Mouse (Mus musculus) left cerebral cortex, adult 2 months (tissue): ENCODE measurements at regions not wholly inside any gene's neighbourhood (a gene's known extent, or its start where the extent isn't known, plus 50 kb on each side); places are given as distances from the start of the nearest gene placed in this dataset.

Experiments used
- DNase-seq, 2 experiments: peaks; one replicate each; pipeline ENCODE4 v3.0.0; 2021 to 2022; ENCODE audit warnings: low spot score in 2 of 2, mixed read lengths in 1 of 2; ENCODE audit errors: extremely low spot score in 1 of 2
- H3K27ac ChIP-seq: fragments of 200-600 bp; 2 replicates; pipeline ENCODE4 v1.8.1; 2022
- H3K4me3 ChIP-seq: fragments of 200-600 bp; 2 replicates; pipeline ENCODE4 v1.8.1; 2022
- CTCF ChIP-seq: fragments of 200-600 bp; IDR thresholded peaks from 2 replicates; pipeline ENCODE4 v1.8.1; 2022; ENCODE audit warnings: antibody characterized with exemption, mild to moderate bottlenecking, moderate library complexity
- intact Hi-C: fragments of 180-260 bp; cut with DNase I; formaldehyde crosslinking; loops from one replicate; pipeline ENCODE4 v1.15.1; 2025

DNA sequence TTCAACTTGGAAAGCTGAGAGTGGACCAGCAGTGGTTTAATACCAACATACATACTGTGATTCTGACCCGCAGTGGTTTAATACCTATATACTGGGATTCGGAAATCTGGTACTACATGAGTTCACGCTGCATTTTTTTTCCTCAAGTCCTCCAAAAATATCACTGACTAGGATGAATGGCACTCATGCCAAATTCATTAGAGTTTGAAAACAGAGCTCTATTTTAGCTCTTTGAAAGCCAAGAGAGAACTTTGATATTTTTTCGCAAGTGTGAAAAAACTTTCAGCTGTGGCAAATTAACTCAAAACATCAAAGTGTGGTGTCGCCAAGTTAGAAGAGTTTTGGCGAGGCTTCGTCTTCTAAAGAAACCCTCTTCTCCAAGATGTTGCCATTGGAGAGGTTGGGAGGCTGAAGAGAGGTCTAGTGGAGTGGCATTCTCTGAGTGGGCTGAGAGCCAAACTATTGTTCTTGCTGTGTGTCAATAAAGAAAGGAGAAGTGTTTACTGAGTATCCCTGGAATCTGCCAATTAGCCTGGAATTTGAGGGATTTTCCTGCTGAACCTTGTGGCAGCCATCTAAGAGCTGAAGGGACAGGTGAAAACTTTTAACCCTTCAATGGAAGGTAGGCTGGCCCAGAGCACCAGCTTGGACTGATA is 81.6 kb upstream of the Lifr start:
- intact Hi-C loops: loop anchor here (5.0 kb wide), 1 partner anchor 118 kb away; no protein-coding TSS in a partner anchor

GRCm38 (mm10) chr15:7010966-7011695 is 79.3 kb upstream of the Lifr start:
- H3K27ac ChIP-seq: no peak overlapping the region
- no peak for DNase-seq
- TF ChIP-seq CTCF: no peak
- intact Hi-C loops: no loop called here
- no peak overlapping the region for H3K4me3 ChIP-seq

More for the DNA sequence above, 81.6 kb upstream of the Lifr start:
- no peak for DNase-seq
- Histone ChIP-seq H3K27ac (no peak overlapping the region), H3K4me3 (no peak overlapping the region)
- TF ChIP-seq CTCF: no peak

DNA sequence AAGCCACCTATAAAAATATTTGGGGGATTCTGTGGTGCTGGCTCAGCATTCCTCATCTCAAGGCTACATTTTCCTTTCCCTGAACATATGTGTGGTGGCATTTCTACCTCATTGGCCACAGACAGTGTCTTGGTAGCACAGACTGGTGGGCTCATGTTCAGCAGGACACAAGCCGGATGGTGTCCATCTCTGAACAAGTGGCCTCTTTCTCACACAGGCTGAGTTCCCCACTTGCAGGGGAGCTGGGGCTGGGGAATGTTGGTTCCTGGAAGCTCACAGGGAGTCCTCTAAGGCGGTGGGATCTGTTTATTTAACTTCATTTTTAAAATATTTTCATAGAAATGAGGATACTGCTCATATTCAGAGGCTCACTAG is 78.7 kb upstream of the Lifr start:
- no peak for DNase-seq
- TF ChIP-seq CTCF: no peak
- intact Hi-C loops: no loop called here
- Histone ChIP-seq H3K4me3 (no peak overlapping the region), H3K27ac (no peak overlapping the region)

DNA sequence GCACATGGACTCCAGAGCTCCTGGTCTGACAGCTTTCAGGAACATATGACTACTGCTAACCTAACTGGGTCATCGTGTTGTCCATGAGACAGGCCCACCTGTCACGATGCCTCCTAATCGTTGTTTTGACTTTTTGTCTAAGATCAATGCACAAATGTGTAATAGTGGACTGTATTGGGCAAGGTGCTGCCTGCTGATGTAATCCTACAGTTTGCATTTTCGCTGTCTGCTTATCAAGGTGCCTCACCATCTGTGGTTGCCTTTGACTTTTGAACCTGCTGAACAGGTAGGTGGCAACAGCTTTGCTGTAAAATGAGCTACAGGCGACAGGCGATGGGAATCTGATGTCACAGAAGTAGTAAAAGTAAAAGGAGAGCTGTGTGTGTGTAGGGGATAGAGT is 78.0 kb upstream of the Lifr start:
- intact Hi-C loops: no loop called here
- Histone ChIP-seq H3K4me3 (no peak overlapping the region), H3K27ac (no peak overlapping the region)
- DNase-seq: no peak
- no peak for TF ChIP-seq CTCF

DNA sequence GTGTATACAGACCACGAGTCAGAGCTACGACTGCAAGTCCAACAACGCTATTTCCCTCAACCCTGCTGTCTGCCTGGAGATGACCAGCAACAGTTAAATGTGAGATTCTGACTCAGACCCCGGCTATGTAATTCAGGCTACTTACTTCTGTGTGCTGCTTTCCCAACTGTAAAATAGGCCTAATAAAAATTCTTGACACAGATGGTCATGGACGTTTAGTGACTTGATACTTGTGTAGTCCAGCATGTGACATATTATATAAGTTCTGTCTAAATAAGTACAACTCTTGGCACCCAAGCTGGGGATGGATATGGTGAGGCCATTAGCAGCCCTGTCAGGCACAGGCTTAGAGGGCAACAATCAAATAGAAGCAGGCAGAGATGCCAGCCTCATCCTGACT is 77.4 kb upstream of the Lifr start:
- Histone ChIP-seq H3K4me3 (no peak overlapping the region), H3K27ac (no peak overlapping the region)
- intact Hi-C loops: no loop called here
- TF ChIP-seq CTCF: no peak
- DNase-seq: no peak

GRCm38 (mm10) chr15:7014984-7015383 is 75.4 kb upstream of the Lifr start:
- DNase-seq: no peak
- Histone ChIP-seq H3K4me3 (no peak overlapping the region), H3K27ac (no peak overlapping the region)
- no peak for TF ChIP-seq CTCF
- intact Hi-C loops: no loop called here

DNA sequence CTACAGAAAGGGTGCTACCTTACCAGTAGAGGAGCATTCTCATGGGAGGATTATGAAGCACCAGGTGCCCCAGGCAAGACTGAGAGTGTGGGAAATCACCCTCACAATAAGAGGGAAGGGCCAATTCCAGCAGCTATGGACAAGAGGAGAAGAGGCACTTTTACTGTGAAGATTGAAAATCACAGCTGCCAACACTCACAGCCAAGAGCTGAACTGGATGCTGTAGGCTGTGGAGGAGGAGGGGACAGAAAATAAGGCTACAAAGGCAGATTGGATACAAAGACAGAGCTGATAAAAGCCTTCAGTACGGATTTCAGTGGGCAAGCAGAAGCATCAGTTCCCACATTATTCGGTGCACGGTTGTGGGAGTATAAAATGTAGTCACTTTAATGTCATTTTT is 74.4 kb upstream of the Lifr start:
- intact Hi-C loops: no loop called here
- Histone ChIP-seq H3K4me3 (no peak overlapping the region), H3K27ac (no peak overlapping the region)
- DNase-seq: no peak
- TF ChIP-seq CTCF: no peak

GRCm38 (mm10) chr15:7017281-7017845 is 73.1 kb upstream of the Lifr start:
- intact Hi-C loops: no loop called here
- no peak for TF ChIP-seq CTCF

DNA sequence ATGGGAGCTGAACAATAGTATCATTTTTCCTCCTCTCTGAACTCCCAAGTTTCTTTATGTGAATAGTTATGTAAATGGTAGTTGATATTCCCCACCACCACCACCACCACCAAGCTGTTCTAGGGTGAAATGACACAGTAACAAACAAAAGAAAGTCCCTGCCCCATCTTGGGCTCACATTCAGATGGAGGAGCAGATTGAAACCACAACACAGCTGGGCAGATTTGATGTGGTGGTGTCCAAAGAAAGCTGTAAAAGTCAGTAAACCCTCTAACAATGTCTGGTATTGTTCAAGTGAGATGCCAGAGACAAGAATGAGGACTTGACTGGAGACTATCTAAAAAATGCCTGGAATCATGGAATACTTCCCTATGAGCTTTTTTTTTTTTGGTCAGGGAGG is 67.8 kb upstream of the Lifr start:
- DNase-seq: no peak
- H3K27ac ChIP-seq: no peak overlapping the region
- no peak overlapping the region for H3K4me3 ChIP-seq
- intact Hi-C loops: no loop called here
- no peak for TF ChIP-seq CTCF

More at GRCm38 (mm10) chr15:7017281-7017845, 73.1 kb upstream of the Lifr start:
- Histone ChIP-seq H3K27ac (no peak overlapping the region), H3K4me3 (no peak overlapping the region)
- no peak for DNase-seq

- Histone ChIP-seq H3K27ac (no peak overlapping the region), H3K4me3 (no peak overlapping the region)
- no peak for DNase-seq
- TF ChIP-seq CTCF: no peak
- intact Hi-C loops: no loop called here
These were observed 65.2 kb upstream of the Lifr start for GRCm38 (mm10) chr15:7025194-7025593.

- Histone ChIP-seq H3K27ac (no peak overlapping the region), H3K4me3 (no peak overlapping the region)
- no peak for TF ChIP-seq CTCF
- intact Hi-C loops: no loop called here
- DNase-seq: no peak
These were observed 58.9 kb upstream of the Lifr start for GRCm38 (mm10) chr15:7031297-7032043.

DNA sequence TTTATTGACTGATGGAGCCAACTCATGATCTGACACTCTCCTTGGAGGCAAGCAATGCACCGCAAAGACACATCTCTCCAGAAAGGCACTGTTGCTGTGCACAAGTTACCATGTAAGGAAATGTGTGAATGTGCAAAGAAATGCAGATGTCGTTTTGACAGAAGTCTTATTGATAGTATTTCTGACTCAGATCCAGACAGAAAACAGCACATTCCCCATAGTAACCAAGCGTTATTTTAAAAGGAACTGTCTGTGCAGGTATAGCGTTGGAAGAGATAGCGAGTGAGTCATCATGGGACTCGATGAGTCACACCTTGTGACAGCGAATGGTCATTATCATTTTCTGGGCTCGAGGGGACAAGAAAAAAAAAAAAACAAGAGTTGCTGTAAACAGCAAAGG is 52.9 kb upstream of the Lifr start:
- Histone ChIP-seq H3K4me3 (no peak overlapping the region), H3K27ac (no peak overlapping the region)
- peak; percentile 27 to 38 for DNase-seq
- intact Hi-C loops: loop anchor here (5.0 kb wide), 1 partner anchor 90 kb away; no protein-coding TSS in a partner anchor
- no peak for TF ChIP-seq CTCF
